Comparison of ENCODE assay signal across 16 mouse cellular contexts in genomic region chr16:32498996-32499395, GRCm38 (mm10). TPM values are rescaled to one million over a fixed set of nuclear protein-coding genes. Genes with fewer than 3 reads are reported as not detected.
DNase-seq lines count a peak whose midpoint lies in the region; ATAC-seq lines count a peak whose summit lies in the region.
"Had no signal": no experiment of that assay in that cellular context is flagged by ENCODE, and none has a peak within 500 bp of the region (broad histone marks: within the 10 kb centered on the region; RNA-seq: fewer than 3 reads in every experiment).

No protein-coding gene starts in this region.

- H3K4me2 ChIP-seq in hindbrain, embryonic 14.5 days (replicated peaks): peak overlapping the region; percentile 63
- no peak overlapping the region for H3K4me2 ChIP-seq in hindbrain, embryonic 11.5 days (replicated peaks; ENCODE audit: low read depth, low read length)
- no peak overlapping the region for H3K4me2 ChIP-seq in midbrain, embryonic 11.5 days
- H3K4me2 ChIP-seq in hindbrain, embryonic 16.5 days (ENCODE audit: low read length): peak overlapping the region; percentile 70
- peak overlapping the region; percentile 57 for H3K4me2 ChIP-seq in neural tube, embryonic 13.5 days

- H3K9ac ChIP-seq in hindbrain, embryonic 14.5 days: no peak overlapping the region
- H3K9ac ChIP-seq in hindbrain, embryonic 11.5 days (ENCODE audit: low read depth, low read length): no peak overlapping the region
- no peak overlapping the region for H3K9ac ChIP-seq in midbrain, embryonic 11.5 days (ENCODE audit: low read length)
- no peak overlapping the region for H3K9ac ChIP-seq in hindbrain, embryonic 16.5 days (ENCODE audit: low read depth, low read length)
- H3K9ac ChIP-seq in neural tube, embryonic 13.5 days: no peak overlapping the region

- no peak overlapping the region for H3K4me3 ChIP-seq in hindbrain, embryonic 14.5 days (replicated peaks; ENCODE audit: low read length)
- H3K4me3 ChIP-seq in hindbrain, embryonic 11.5 days (ENCODE audit: low read depth, low read length): no peak overlapping the region
- H3K4me3 ChIP-seq in midbrain, embryonic 11.5 days (ENCODE audit: low read depth, low read length): no peak overlapping the region
- no peak overlapping the region for H3K4me3 ChIP-seq in midbrain, embryonic 10.5 days
- no peak overlapping the region for H3K4me3 ChIP-seq in hindbrain, embryonic 16.5 days (ENCODE audit: low read length)
- 0 out of 2 replicates have a peak overlapping the region, but pooled peaks have one; percentile 37 for H3K4me3 ChIP-seq in neural tube, embryonic 13.5 days
- H3K4me3 ChIP-seq: myocyte had no signal

- DNase-seq in hindbrain, embryonic 14.5 days (ENCODE audit: low spot score): no peak
- DNase-seq in hindbrain, embryonic 11.5 days (ENCODE audit: low spot score): no peak
- no peak for DNase-seq in midbrain, embryonic 11.5 days (ENCODE audit: low spot score, missing footprints)
- no peak for DNase-seq in midbrain, embryonic 10.5 days (ENCODE audit: low spot score)
- no peak for DNase-seq in gastrocnemius, postnatal 10 days
- no peak for DNase-seq in spleen, adult 12 weeks (ENCODE audit: low spot score)

- 71% methylated on average over 13 of the region's 13 CpGs for WGBS in hindbrain, embryonic 14.5 days
- 56% methylated on average over 13 of the region's 13 CpGs for WGBS in hindbrain, embryonic 11.5 days
- WGBS in midbrain, embryonic 11.5 days: 67% methylated on average over 13 of the region's 13 CpGs
- 62% methylated on average over 13 of the region's 13 CpGs for WGBS in midbrain, embryonic 10.5 days
- 72% methylated on average over 13 of the region's 13 CpGs for WGBS in hindbrain, embryonic 16.5 days
- 70% methylated on average over 13 of the region's 13 CpGs for WGBS in neural tube, embryonic 13.5 days

- H3K4me1 ChIP-seq in hindbrain, embryonic 14.5 days (replicated peaks; ENCODE audit: control insufficient read depth, insufficient read depth, low read length): no peaks in the 10 kb centered on the region
- 0 out of 2 replicates have a peak, but pooled peaks cover 2% of the 10 kb centered on the region for H3K4me1 ChIP-seq in hindbrain, embryonic 11.5 days (replicated peaks; ENCODE audit: control insufficient read depth, insufficient read depth, low read length)
- no peaks in the 10 kb centered on the region for H3K4me1 ChIP-seq in midbrain, embryonic 11.5 days (ENCODE audit: control insufficient read depth, insufficient read depth, low read length)
- peaks cover 7% of the 10 kb centered on the region for H3K4me1 ChIP-seq in midbrain, embryonic 10.5 days
- no peaks in the 10 kb centered on the region; the same call in 1 of the 2 replicates for H3K4me1 ChIP-seq in hindbrain, embryonic 16.5 days (ENCODE audit: control insufficient read depth, insufficient read depth, low read depth, low read length)
- no peaks in the 10 kb centered on the region; the same call in 1 of the 2 replicates for H3K4me1 ChIP-seq in neural tube, embryonic 13.5 days (replicated peaks)

- ATAC-seq in hindbrain, embryonic 14.5 days (ENCODE audit: low FRiP score): no peak
- ATAC-seq in hindbrain, embryonic 11.5 days (ENCODE audit: low FRiP score): no peak
- ATAC-seq in midbrain, embryonic 11.5 days (ENCODE audit: low FRiP score): peak; percentile 15; the same call in 1 of the 2 replicates
- ATAC-seq in hindbrain, embryonic 16.5 days: no peak
- ATAC-seq in neural tube, embryonic 13.5 days (ENCODE audit: low read depth): no peak

- no peaks in the 10 kb centered on the region for H3K9me3 ChIP-seq in hindbrain, embryonic 14.5 days (ENCODE audit: control insufficient read depth, low read length)
- H3K9me3 ChIP-seq in hindbrain, embryonic 11.5 days (ENCODE audit: control insufficient read depth, low read length): no peaks in the 10 kb centered on the region
- H3K9me3 ChIP-seq in midbrain, embryonic 11.5 days (ENCODE audit: control insufficient read depth, low read length): no peaks in the 10 kb centered on the region
- H3K9me3 ChIP-seq in midbrain, embryonic 10.5 days (replicated peaks): no peaks in the 10 kb centered on the region
- no peaks in the 10 kb centered on the region for H3K9me3 ChIP-seq in hindbrain, embryonic 16.5 days (ENCODE audit: control insufficient read depth, low read length)
- no peaks in the 10 kb centered on the region for H3K9me3 ChIP-seq in neural tube, embryonic 13.5 days

- no peaks in the 10 kb centered on the region for H3K36me3 ChIP-seq in hindbrain, embryonic 14.5 days (replicated peaks; ENCODE audit: control insufficient read depth, insufficient read depth)
- H3K36me3 ChIP-seq in hindbrain, embryonic 11.5 days (ENCODE audit: control insufficient read depth, insufficient read depth, low read length): no peaks in the 10 kb centered on the region
- H3K36me3 ChIP-seq in midbrain, embryonic 11.5 days (ENCODE audit: control insufficient read depth, insufficient read depth, low read length): no peaks in the 10 kb centered on the region
- no peaks in the 10 kb centered on the region for H3K36me3 ChIP-seq in midbrain, embryonic 10.5 days
- H3K36me3 ChIP-seq in hindbrain, embryonic 16.5 days (ENCODE audit: control insufficient read depth, insufficient read depth, low read length): no peaks in the 10 kb centered on the region
- no peaks in the 10 kb centered on the region for H3K36me3 ChIP-seq in neural tube, embryonic 13.5 days

- no peaks in the 10 kb centered on the region for H3K27me3 ChIP-seq in hindbrain, embryonic 14.5 days (ENCODE audit: control insufficient read depth, insufficient read depth, low read length)
- H3K27me3 ChIP-seq in hindbrain, embryonic 11.5 days (ENCODE audit: control insufficient read depth, insufficient read depth, low read length): no peaks in the 10 kb centered on the region
- no peaks in the 10 kb centered on the region for H3K27me3 ChIP-seq in midbrain, embryonic 11.5 days (ENCODE audit: control insufficient read depth, insufficient read depth, low read length)
- peaks cover 9% of the 10 kb centered on the region for H3K27me3 ChIP-seq in midbrain, embryonic 10.5 days (ENCODE audit: low read depth, poor library complexity, severe bottlenecking)
- no peaks in the 10 kb centered on the region for H3K27me3 ChIP-seq in hindbrain, embryonic 16.5 days (replicated peaks; ENCODE audit: control insufficient read depth, insufficient read depth, low read length)
- H3K27me3 ChIP-seq in neural tube, embryonic 13.5 days: no peaks in the 10 kb centered on the region

- no peak overlapping the region for H3K27ac ChIP-seq in hindbrain, embryonic 14.5 days
- H3K27ac ChIP-seq in hindbrain, embryonic 11.5 days (ENCODE audit: low read depth, low read length): no peak overlapping the region
- no peak overlapping the region for H3K27ac ChIP-seq in midbrain, embryonic 11.5 days (ENCODE audit: low read depth, low read length)
- H3K27ac ChIP-seq in midbrain, embryonic 10.5 days (replicated peaks): no peak overlapping the region
- no peak overlapping the region for H3K27ac ChIP-seq in hindbrain, embryonic 16.5 days (ENCODE audit: low read depth, low read length)
- H3K27ac ChIP-seq in neural tube, embryonic 13.5 days (replicated peaks): no peak overlapping the region; the same call in 1 of the 2 replicates

RNA-seq across cellular contexts. Expression of gene Zdhhc19, which starts 2.9 kb away (rescaled TPM):
- not detected in 2 replicates for polyA plus RNA-seq in hindbrain, embryonic 14.5 days (2014; fragmentation: Nextera tagmentation; extraction: Ambion mirVana)
- polyA plus RNA-seq in hindbrain, embryonic 11.5 days (2014; fragmentation: Nextera tagmentation; extraction: Ambion mirVana): not detected in 2 replicates
- not detected in 2 replicates for polyA plus RNA-seq in midbrain, embryonic 11.5 days (2014; fragmentation: Nextera tagmentation; extraction: Ambion mirVana)
- not detected in 2 replicates for polyA plus RNA-seq in midbrain, embryonic 10.5 days (2016; fragmentation: Nextera tagmentation; extraction: Ambion mirVana)
- polyA plus RNA-seq in hindbrain, embryonic 16.5 days (2015; fragmentation: Nextera tagmentation; extraction: Ambion mirVana): not detected in 2 replicates
- not detected in 2 replicates for polyA plus RNA-seq in neural tube, embryonic 13.5 days (2015; fragmentation: Nextera tagmentation; extraction: Ambion mirVana)
- not detected for total RNA-seq in gastrocnemius, postnatal 10 days (2021)
- total RNA-seq: adrenal gland, postnatal 25 days; hematopoietic stem cell, adult 5-6 weeks; layer of hippocampus, postnatal 10 days had no signal
- polyA plus RNA-seq: CD4-positive, CD25-positive, alpha-beta regulatory T cell, adult 4 months; frontal cortex, adult 2 months; limb, embryonic 11.5 days; myocyte; thymus, adult 2 months had no signal

RNA-seq across cellular contexts. Expression of gene Slc51a, which starts 11.3 kb away (rescaled TPM):
- 0.23 and 0.47 TPM in 2 replicates for polyA plus RNA-seq in hindbrain, embryonic 14.5 days (2014; fragmentation: Nextera tagmentation; extraction: Ambion mirVana)
- 0.25 and 0.29 TPM in 2 replicates for polyA plus RNA-seq in hindbrain, embryonic 11.5 days (2014; fragmentation: Nextera tagmentation; extraction: Ambion mirVana)
- 0.26 and 0.36 TPM in 2 replicates for polyA plus RNA-seq in midbrain, embryonic 11.5 days (2014; fragmentation: Nextera tagmentation; extraction: Ambion mirVana)
- 0.16 and 0.35 TPM in 2 replicates for polyA plus RNA-seq in midbrain, embryonic 10.5 days (2016; fragmentation: Nextera tagmentation; extraction: Ambion mirVana)
- polyA plus RNA-seq in hindbrain, embryonic 16.5 days (2015; fragmentation: Nextera tagmentation; extraction: Ambion mirVana): 0.19 TPM in 1 of 2 replicates, not detected in the other
- 0.17 TPM in 1 of 2 replicates, not detected in the other for polyA plus RNA-seq in neural tube, embryonic 13.5 days (2015; fragmentation: Nextera tagmentation; extraction: Ambion mirVana)
- total RNA-seq in gastrocnemius, postnatal 10 days (2021): not detected
- total RNA-seq: adrenal gland, postnatal 25 days; layer of hippocampus, postnatal 10 days had no signal
- polyA plus RNA-seq: CD4-positive, CD25-positive, alpha-beta regulatory T cell, adult 4 months; frontal cortex, adult 2 months had no signal

Comparison
In these comparisons a context has a peak if more than half of its experiments do, and no peak if none do; other contexts are left out.
1. H3K4me2 ChIP-seq: peak in hindbrain, embryonic 14.5 days (single experiment), hindbrain, embryonic 16.5 days (single experiment) and neural tube, embryonic 13.5 days (single experiment); none in hindbrain, embryonic 11.5 days (single experiment) and midbrain, embryonic 11.5 days (single experiment).